Mouse (Mus musculus) megakaryocyte, embryonic 14.5 days (primary cell): ENCODE data around the gene Mif.

Source experiments
- FLI1 ChIP-seq: IDR thresholded peaks from 2 replicates; pipeline ENCODE4 v1.6.1; 2012; ENCODE audit warnings: low read length, inconsistent platforms, mixed read lengths
- GATA1 ChIP-seq: IDR thresholded peaks from 3 replicates; pipeline ENCODE4 v1.6.1; 2012; ENCODE audit warnings: mixed read lengths, low read length, inconsistent platforms, borderline replicate concordance

DNA sequence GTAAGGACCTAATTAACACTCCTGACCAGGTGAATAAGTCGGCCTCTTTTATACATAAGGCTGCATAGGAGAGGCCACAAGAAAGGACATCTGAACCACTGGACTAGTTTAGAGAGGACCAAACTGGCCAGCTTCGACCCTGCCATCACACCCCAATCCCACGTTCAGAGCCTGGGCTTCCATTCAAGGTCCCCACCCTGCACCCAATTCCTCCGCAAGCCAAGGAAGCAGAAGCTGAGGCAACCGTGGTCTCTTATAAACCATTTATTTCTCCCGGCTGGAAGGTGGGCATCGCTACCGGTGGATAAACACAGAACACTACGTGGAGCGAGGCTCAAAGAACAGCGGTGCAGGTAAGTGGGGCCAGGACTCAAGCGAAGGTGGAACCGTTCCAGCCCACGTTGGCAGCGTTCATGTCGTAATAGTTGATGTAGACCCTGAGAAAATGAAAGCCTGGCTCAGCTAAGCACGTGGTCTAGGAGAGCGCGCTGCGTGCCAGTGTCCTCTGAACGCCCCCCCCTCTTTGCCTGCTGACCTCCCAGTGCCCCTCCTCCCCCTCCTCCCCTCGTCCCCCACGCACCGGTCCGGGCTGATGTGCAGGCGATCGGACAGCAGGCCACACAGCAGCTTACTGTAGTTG is 813 bp downstream of the Mif start:
- TF ChIP-seq FLI1: no peak
- no peak for TF ChIP-seq GATA1
